Mouse (Mus musculus) lung, postnatal 4 days (tissue): ENCODE measurements around the gene Cmas.
A peak's percentile ranks its signal among the peaks of the same experiment; 100 is the strongest.

Experiments
- DNase-seq, 2 experiments: peaks; one replicate each; pipeline ENCODE4 v3.0.0; 2021

The Cmas gene

DNA sequence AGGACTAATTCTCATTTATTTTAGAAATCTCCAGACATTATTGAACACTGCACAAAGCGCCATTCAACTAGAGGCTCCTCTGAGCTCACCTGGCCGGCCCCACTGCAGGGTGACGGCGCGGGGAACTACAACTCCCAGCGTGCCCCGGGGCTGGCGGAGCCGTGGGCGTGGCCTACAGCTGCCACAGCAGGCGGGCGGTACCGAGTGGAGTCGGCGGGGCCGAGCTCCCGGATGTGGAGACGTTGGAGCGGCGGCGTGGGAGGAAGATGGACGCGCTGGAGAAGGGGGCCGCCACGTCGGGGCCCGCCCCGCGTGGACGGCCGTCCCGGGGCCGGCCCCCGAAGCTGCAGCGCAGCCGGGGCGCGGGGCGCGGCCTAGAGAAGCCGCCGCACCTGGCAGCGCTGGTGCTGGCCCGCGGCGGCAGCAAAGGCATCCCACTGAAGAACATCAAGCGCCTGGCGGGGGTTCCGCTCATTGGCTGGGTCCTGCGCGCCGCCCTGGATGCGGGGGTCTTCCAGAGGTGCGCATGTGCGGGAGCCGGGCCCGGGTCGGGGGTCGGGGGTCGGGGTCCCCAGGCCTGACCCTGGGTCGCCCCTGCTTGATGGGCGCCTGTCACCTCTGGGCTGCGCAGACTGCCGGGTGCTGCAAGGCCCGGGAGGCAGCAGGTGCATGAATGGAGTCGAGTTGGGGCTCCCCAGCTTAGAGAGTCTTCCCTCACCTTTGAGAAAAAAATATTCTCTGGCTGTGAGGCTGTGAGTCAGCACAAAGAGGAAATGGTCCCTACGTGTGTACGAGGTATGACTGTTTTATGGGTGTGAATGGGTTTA lies at the start of gene Cmas:
Gene Cmas (plus strand): TSS at position 180 of the 827 bp plus-strand sequence.
- DNase-seq, result peak; percentile 91

DNA sequence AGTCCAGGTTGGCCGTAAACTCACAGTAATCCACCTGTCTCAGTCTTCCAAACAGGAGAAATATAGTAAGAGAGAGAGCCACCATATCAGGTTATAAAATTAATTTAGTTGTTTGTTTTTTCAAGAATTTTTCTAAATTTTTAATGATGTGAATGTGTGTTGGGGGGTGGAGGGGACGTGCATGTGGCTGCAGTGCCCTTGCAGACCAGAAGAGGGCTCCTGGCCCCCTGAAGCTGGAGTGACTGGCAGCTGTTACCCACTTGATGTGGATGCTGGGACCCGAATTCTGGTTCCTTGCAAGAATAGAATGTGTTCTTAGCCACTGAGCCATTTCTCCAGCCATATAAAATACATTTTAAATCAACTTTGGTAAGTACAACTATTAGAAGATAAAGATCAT lies 49.8 kb upstream of the Cmas start:
- no peak for DNase-seq

DNA sequence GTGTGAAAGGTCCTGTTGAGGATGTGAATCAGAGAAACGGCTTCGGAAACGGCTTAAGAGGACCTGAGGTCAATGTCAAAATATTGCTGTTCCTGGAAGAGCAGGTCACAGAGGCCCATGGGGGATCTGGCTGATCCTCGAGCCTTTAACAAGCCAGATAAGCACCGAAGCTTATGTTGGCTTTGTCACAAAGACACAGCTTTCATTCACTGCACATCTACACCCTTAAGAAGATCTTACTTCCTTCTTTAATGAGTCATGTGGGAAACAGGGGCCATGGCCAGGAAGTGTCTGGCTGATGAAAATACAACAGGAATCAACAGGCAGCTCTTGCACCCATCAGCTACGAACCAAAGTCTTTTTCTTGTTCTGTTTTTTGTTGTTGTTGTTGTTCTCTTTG lies 48.1 kb upstream of the Cmas start:
- no peak for DNase-seq

DNA sequence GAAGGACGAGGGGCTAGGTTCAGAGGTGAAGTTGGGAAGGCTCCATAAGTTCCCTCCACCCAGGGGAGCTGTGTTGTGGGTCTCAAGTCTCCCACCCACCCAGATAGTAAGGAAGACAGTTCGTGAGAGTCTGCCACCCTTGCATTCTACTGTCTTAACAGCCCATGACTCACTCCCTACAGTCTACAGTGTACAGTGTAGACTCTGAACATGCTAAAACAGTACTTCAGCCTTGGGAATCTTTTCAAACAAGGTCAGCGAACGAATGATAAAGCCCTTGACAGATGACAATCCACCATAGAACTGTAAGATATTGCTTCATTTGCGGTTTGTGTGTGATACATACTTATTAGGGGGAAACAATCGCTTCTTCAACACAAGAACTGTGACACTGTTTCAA lies 45.8 kb upstream of the Cmas start:
- no peak for DNase-seq

DNA sequence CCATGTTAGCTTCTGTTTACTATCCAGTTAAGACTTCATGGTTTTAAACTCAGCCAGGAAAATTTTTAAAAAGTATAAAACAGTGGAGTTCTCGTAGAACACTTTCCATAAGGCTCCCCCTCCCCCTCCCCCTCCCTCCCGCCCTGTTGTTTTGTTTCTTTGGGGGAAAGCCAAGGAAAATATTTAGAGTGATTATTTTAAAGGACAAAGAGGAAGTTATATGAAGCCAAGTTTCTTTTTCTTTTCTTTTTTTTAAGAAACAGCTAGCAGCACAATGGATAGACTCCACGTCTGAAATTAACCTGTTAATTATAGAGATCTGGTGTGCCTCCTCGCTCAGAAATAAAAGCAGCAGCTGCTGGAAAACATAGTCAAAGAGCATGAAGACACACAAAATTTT lies 45.4 kb upstream of the Cmas start:
- no peak for DNase-seq

DNA sequence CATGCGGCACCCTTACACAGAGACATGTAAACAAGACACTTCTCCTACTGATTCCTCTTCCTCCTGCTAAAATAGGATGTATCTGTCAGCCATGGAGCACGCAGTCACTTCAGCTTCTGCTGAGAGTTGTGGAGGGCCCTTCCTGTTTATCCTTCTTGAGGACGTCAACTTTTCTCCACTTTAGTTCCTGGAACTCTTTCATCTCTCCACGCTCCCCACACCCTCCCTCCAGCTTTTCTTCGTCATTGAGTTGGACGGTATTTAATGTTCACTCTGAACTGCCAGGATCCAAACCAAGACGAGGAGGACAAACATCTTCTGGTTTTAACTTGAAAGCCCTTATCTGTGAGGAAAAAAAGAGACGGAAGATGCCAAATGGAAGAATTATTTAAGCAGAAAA lies 41.5 kb upstream of the Cmas start:
- DNase-seq, result peak; percentile 35 to 36

DNA sequence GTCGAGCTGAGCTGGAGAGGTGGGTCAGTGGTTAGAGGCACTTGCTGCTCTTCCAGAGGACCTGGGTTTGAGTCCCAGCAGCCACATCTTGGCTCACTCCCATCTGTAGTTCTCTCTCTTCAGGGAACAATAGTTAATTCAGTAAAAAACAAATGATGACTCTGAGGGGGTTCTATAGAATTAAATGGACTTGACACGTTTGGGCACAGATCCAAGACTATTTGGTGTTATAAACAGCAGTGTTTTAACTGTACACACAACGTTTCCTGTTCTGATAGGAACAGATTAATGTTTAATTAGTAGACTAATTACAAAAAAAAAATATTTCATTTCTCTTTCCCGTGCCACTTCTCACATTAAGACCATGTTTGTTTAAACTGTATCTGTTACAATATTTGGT lies 39.3 kb upstream of the Cmas start:
- DNase-seq, result no peak

DNA sequence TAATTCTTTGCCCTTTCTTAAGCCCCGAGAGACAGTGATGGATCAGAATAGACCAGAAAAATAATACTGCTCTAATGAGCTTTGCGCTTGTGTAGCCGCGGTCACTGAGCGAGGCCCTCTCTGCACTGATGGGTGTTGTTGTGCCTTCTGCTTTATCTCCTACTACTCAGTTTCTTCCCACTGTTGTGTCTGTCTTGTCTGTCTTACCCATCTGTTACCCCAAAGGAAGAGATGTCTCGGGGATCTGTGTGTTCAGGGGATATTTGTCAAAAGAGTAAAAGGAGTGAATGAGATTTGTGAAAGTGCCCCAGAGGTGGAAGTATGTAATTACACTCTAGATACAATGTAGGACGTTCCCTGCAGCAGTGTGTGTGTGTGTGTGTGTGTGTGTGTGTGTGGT lies 38.3 kb upstream of the Cmas start:
- DNase-seq, result no peak

DNA sequence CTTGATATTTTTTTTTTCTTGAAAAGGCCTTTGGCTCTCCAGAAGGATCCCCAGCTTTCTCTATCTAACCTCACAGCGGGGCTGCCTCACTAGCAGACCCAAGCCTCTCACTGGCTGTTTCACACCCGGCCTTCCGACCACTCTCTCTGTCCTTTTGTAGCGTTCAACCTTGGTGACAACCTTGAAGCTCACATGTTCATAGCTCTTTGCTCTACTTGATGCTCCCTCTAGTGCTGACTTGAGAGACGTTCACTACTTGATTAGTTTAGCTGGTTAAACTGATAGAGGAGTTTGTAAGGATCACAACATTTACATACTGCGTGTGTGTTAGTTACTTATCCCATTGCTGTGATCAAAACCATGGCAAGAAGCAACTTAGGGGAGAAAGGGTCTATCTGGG lies 35.8 kb upstream of the Cmas start:
- DNase-seq, result no peak

DNA sequence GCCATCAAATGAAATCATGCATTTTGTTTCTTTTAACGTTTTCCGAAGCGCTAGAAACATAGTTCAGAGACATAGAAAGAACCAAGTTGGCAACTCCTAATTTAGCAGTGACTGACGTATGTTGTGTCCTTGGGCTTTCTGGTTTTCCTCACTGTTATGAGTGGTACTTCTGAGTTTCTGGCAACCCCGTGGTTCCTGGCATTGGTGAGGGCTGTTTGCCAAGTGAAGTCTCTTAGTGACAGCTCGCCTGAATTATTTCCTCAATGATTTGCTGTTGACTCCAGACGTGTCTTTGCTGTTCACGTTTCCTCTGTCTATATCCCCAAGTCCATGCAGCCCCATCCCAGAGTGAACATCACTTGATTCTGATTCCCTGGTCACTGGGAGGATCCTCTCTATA lies 34.8 kb upstream of the Cmas start:
- DNase-seq, result no peak

DNA sequence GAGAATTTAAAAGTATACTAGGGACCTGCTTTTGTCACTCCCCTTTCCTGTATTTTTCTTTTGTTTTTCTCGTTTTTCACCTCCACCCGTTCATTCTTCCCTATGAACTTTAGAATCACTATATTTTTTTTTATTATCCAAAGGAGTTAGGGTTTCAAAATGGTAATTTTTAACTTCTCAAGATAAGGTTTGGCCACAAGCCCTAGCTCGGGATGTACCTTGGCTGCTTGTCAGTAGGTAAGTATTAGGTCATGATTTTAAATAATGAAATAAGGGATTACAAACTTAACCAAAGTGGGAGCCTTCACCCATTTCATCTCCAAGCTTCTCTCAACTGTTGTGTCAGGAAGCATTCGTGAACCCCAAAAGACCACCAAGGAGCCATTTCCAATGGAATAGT lies 30.5 kb upstream of the Cmas start:
- DNase-seq, result no peak

DNA sequence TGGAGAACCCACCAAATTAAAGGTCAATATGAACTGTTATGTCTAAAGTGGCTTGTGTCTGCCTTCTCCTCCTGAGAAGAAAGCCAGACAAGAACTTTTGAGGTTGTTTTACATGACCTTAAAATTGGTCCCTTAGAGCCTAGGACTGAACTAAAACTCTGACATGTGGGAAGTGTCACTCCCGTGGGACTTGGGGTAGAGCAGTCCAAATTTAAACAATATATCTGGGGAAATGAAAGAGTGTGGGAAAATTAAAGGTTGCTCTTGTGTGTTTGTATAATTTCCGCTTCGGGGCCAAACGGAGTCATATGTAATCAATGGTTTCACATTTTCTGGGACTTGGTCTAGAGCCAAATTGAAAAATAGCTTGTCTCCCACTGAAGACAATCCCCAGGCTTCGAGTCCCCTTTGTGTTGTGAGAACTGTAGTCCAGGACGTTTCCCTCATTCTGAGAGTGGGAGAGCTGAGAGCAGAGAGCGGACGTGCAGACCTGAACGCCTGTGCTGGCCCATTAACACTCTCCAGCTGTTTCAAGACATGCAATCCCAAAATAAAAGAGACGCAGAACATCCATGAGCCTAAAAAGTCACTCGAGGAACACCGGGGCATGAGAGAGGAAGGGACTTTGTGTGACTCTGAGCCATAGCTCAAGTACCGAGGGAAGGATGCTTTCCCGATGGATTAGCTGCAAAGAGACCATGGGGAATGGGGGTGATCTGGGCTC lies 23.8 kb upstream of the Cmas start:
- no peak for DNase-seq

DNA sequence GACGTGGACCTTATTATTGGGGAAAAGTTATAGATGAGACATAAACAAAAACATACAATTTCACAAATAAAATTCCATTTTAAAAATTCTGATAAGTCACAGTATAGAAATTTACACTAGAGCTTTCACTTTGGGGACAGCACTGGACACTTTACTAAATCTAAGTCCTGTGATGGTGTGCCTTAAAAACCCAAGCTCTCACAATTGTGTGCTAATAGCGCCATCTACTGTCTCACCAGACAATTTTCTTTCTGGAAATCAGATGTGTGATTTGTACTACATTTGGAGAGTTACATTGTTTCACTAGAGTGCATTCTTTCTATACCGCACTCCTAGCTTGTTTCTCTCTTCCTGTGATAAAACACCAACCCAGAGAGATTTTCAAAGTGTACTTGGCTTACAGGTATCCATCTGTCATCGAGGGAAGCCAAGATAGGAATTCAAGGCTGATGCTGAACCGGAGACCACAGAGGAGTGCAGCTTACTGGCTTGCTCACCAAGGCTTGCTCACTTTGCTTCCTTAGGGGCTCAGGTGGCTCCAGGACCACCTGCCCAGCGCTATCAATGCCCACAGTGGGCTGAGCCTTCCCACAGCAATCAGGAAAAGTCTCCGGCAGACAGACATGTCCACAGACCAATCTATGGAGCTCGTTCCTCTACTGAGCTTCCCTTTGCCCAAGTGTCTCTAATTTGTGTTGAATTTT lies 21.0 kb upstream of the Cmas start:
- peak in 1 of 2 experiments; percentile 34 for DNase-seq

DNA sequence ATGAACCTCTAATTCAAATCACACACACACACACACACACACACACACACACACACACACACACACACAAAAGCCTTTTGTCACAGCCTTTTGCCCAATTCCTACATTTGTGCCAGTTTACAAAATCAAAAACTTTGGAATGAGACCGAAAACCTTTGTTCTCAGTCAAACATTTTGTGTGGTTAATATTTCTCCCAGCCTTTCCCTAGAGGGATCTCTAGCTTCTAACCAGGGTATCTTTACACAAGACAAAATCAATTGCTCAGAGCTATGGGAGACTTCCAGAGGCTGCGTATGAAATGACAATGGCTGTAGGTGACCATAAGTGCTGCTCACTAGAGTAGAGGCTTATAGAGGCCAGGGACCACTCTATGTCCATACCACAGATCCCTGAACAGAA lies 18.3 kb upstream of the Cmas start:
- DNase-seq, result no peak

DNA sequence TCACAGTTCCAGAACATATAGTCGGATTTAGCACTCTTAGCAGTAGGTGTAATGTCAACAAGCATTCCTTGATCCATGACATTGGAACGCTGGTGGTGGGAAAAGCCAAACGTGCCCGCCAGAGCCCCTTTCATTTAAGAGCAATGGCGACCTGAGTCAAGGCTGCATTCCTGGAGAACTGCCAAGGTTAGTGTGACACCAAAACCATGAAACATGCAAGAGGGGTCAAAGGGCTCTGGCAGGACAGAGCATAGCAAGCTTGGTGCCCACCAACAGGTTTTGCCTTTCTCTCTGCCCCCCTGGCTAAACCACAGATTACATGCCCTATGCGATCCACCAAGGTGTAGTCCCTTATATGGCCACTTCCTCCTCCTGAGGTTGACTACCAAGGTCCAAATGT lies 17.8 kb upstream of the Cmas start:
- DNase-seq, result no peak

DNA sequence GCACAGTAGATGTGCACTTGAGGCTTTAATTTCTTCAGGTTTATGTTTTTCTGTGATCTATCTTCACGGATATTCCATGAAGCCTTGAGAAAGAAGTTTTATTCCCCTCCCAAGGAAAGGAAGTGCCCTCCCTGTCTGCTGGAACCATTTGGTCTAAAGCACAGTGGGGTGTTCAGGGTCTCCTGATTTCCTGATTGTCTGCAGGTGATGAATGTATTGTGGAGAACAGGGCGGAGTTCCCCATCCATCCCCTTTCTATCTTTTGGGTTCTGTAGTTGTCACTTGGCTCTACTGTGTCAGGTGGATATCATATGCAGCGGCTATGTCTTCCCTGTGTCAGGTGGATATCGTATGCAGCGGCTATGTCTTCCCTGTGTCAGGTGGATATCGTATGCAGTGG lies 14.7 kb upstream of the Cmas start:
- no peak for DNase-seq

DNA sequence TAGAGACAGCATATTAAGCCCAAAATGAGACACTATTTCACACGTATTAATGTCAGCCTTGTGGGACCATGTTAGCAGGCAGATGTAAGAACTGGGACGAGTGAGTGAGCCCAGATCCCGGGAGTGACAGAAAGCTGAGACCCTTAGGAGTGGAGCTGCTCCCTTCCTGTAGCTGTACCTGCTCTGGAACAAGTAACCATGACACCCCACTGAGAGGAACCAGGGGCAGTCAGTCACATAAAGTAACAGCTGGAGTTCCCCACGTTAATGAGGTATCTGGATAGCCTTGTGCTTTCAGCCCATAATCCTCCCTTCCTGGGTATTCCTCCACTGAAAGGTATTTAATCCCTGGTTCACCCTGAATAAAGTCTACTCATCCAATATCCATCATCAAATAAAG lies 13.3 kb upstream of the Cmas start:
- DNase-seq, result no peak

DNA sequence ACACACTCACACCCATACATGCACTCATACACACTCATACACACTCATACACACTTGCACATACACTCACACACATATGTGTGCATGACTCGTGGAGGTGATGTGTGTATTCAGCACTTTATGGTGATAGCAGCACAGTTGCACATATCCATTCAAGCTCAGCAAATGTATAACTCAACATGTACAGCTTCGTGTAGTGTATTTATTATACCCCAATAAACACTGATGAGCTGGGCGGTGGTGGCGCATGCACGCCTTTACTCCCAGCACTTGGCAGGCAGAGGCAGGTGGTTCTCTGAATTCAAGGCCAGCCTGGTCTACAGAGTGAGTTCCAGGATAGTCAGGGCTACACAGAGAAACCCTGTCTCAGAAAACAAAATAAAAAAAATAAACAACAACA lies 11.0 kb upstream of the Cmas start:
- DNase-seq, result no peak

DNA sequence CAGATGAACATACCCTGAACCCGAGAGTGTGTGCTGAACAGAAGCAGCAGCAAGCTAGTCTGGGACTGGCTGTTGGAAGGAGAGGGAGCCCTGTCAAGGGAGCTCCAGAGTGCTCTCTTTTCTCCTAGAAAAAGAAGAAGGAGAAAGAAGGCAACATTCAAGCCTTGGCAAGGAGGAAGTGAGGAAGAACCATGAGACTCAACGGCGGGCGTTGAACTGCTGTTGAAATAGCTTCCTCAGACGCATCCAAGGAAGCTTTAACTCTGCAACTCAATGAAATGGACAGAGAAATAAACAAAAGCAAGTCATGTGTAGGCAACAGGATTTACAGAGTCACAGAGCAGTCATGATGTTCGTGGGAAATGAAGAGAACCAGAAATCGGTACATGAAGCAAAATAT lies 9.7 kb upstream of the Cmas start:
- DNase-seq, result peak in 1 of 2 experiments; percentile 22

DNA sequence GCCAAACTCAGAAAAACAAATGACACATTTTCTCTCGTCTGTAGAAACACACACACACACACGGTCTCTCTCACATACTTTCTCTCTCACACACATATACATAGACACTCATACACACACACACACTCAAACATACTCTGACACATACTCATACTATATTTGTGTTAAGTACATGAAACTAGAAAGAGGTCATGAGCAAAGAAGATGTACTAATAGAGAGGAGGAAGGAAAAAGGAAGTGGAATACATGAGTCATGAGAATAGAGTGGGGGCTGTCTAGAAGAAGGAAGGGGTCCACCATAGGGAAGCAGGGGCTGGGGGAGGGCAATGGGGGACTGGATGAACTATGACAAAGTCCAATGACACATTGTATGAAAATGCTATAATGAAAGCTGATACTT lies 9.3 kb upstream of the Cmas start:
- DNase-seq, result no peak

DNA sequence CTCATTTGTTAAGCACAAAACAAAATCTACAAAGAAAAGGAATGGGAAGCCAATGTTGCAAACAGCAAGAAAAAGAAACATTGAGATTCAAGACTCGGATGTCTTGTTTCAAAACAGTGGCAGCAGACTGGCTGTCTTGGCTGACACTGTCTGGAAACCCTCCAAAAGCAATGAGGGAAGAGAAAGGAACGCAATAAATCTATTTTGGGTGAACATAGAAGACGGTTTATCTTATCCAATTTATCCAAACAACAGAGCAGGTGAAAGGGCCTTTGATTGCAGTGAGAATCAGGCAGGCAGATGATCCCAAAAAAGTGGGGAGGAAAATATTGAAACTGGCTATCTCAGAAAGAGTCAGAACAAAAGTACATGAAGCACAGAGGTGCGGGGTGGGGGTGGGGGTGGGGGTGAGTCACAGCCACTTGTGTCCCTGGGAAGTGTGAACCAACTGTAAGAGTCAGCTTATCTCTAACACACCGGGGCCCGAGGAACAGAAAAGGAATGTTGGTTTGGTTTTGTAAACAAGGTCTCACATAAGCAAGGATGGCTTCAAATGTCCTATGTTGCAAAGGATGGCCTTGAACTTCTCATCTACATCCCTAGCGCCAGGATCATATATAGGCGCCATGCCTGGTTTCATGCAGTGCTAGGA lies 8.3 kb upstream of the Cmas start:
- no peak for DNase-seq

DNA sequence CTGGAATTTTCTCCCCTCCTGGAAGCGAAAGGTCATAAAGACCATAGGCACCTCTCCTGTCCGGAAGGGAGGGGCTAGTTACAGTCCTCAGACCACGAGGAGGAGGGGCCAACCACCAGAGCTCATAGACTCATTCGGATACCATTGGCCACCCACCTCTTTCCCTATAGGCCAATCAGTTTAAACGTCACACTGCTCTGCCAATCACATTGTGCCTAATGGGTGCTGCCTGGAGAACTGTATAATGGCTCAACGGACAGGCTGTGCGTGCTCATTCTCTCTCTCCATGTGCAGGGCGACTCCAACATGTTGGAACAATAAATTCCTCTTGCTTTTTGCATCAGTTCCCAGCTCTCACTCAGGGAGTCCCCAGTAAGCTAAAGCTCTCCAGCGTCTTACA lies 5.1 kb upstream of the Cmas start:
- DNase-seq, result no peak
